Mouse (Mus musculus) olfactory bulb, adult 2 months (tissue): ENCODE data around the gene Wfdc2.

ENCODE experiments used
- CTCF ChIP-seq: fragments of 200-500 bp; IDR thresholded peaks from 2 replicates; pipeline ENCODE4 v1.5.1; 2012; ENCODE audit warnings: low read depth, mild to moderate bottlenecking, low read length, moderate library complexity; ENCODE audit not compliant: insufficient read depth
- POLR2A ChIP-seq: fragments of 200-500 bp; IDR thresholded peaks from 2 replicates; pipeline ENCODE4 v1.6.1; 2012; ENCODE audit warnings: mild to moderate bottlenecking, low read depth, low read length, moderate library complexity; ENCODE audit not compliant: insufficient read depth

- no peak for TF ChIP-seq CTCF
- TF ChIP-seq POLR2A, result no peak
Observed at GRCm38 (mm10) chr2:164540652-164541427, 21.4 kb upstream of the Wfdc2 start.
